Comparison of ENCODE assay signal across 13 mouse cellular contexts in the genomic region with DNA sequence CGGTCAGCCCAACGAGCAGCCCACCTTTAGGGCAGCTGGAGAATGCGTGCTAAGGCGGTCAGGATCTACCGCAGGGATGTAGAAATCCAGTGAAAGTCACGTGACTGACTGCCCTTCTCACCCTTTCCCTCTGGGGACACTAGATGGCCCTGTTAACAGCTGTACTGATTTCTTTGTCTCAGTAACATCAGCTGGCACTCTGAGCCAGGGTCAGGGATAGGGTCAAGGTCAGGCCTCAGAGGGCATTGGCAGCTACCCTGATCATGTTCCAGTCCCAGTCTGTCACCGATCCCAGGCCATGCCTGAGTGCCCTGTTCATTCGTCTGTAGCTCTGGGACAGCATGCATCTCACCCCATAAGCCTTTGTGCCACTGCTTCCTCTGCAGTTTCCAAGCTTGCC.
A peak's percentile ranks its signal among the peaks of the same experiment; 100 is the strongest.
DNase-seq lines count a peak whose midpoint lies in the region; ATAC-seq and TF ChIP-seq lines count a peak whose summit lies in the region.
"Had no signal": no experiment of that assay in that cellular context is flagged by ENCODE, and none has a peak within 500 bp of the region (broad histone marks: within the 10 kb centered on the region; RNA-seq: fewer than 3 reads in every experiment).

No protein-coding gene starts in this region.

- no peaks in the 10 kb centered on the region for H3K9me3 ChIP-seq in heart, postnatal 0 days (replicated peaks; ENCODE audit: control insufficient read depth, low read length)
- H3K9me3 ChIP-seq in midbrain, embryonic 11.5 days (ENCODE audit: control insufficient read depth, low read length) = no peaks in the 10 kb centered on the region
- no peaks in the 10 kb centered on the region for H3K9me3 ChIP-seq in midbrain, embryonic 16.5 days (replicated peaks; ENCODE audit: control insufficient read depth, low read length, poor library complexity, severe bottlenecking)
- H3K9me3 ChIP-seq in limb, embryonic 10.5 days (replicated peaks) = no peaks in the 10 kb centered on the region
- H3K9me3 ChIP-seq: liver, embryonic 15.5 days; midbrain, embryonic 13.5 days had no signal

- TF ChIP-seq CTCF in heart, postnatal 0 days (IDR thresholded peaks at IDR 0.05; ENCODE audit: low read depth) = peak; percentile 16; the same call in 1 of the 2 replicates

- H3K4me1 ChIP-seq in heart, postnatal 0 days (ENCODE audit: control insufficient read depth, insufficient read depth) = 0 out of 2 replicates have a peak, but pooled peaks cover 6% of the 10 kb centered on the region
- H3K4me1 ChIP-seq in midbrain, embryonic 11.5 days (ENCODE audit: control insufficient read depth, insufficient read depth, low read length) = peaks cover 29% of the 10 kb centered on the region
- H3K4me1 ChIP-seq in midbrain, embryonic 16.5 days (ENCODE audit: control insufficient read depth, insufficient read depth, low read length) = no peaks in the 10 kb centered on the region; the same call in 1 of the 2 replicates
- H3K4me1 ChIP-seq in limb, embryonic 10.5 days = peaks cover 76% of the 10 kb centered on the region

- TF ChIP-seq EP300 in heart, postnatal 0 days (IDR thresholded peaks at IDR 0.05; ENCODE audit: low read depth) = no peak

- H3K9ac ChIP-seq in heart, postnatal 0 days (replicated peaks; ENCODE audit: low read depth, low read length) = no peak overlapping the region
- no peak overlapping the region for H3K9ac ChIP-seq in midbrain, embryonic 11.5 days (ENCODE audit: low read length)
- no peak overlapping the region for H3K9ac ChIP-seq in midbrain, embryonic 16.5 days (ENCODE audit: low read depth, low read length)
- H3K9ac ChIP-seq: liver, embryonic 15.5 days; midbrain, embryonic 13.5 days had no signal

- no peak overlapping the region for H3K4me3 ChIP-seq in heart, postnatal 0 days (ENCODE audit: low read depth, low read length)
- no peak overlapping the region for H3K4me3 ChIP-seq in midbrain, embryonic 11.5 days (ENCODE audit: low read depth, low read length)
- H3K4me3 ChIP-seq in midbrain, embryonic 16.5 days (ENCODE audit: low read depth, low read length) = no peak overlapping the region
- H3K4me3 ChIP-seq in limb, embryonic 10.5 days = no peak overlapping the region
- H3K4me3 ChIP-seq: liver, embryonic 15.5 days; midbrain, embryonic 13.5 days had no signal

- no peaks in the 10 kb centered on the region for H3K27me3 ChIP-seq in heart, postnatal 0 days (ENCODE audit: control insufficient read depth, insufficient read depth, low read length)
- no peaks in the 10 kb centered on the region for H3K27me3 ChIP-seq in midbrain, embryonic 11.5 days (ENCODE audit: control insufficient read depth, insufficient read depth, low read length)
- no peaks in the 10 kb centered on the region for H3K27me3 ChIP-seq in midbrain, embryonic 16.5 days (ENCODE audit: control insufficient read depth, insufficient read depth, low read depth, low read length)
- no peaks in the 10 kb centered on the region for H3K27me3 ChIP-seq in limb, embryonic 10.5 days (ENCODE audit: low read depth, poor library complexity, severe bottlenecking)
- H3K27me3 ChIP-seq: liver, embryonic 15.5 days; midbrain, embryonic 13.5 days had no signal

- no peak for DNase-seq in heart, postnatal 0 days (ENCODE audit: low spot score)
- DNase-seq in heart, adult 18-20 months = no peak
- no peak for DNase-seq in midbrain, embryonic 11.5 days (ENCODE audit: low spot score, missing footprints)
- DNase-seq in limb, embryonic 10.5 days (ENCODE audit: low spot score) = no peak
- no peak for DNase-seq in cerebellum, adult 8-10 months
- DNase-seq in right cerebral cortex, postnatal 4 days = no peak
- no peak for DNase-seq in spleen, postnatal 10 days (ENCODE audit: low spot score in 2 of 2)
- DNase-seq: cerebellum, adult 9-10 months; gastrocnemius, postnatal 36 days; heart, postnatal 4 days had no signal

- 55% methylated on average over 8 of the region's 8 CpGs for WGBS in heart, postnatal 0 days
- 41% methylated on average over 8 of the region's 8 CpGs for WGBS in midbrain, embryonic 11.5 days
- 42% methylated on average over 8 of the region's 8 CpGs for WGBS in midbrain, embryonic 16.5 days
- 46% methylated on average over 8 of the region's 8 CpGs for whole genome bisulfite sequencing in limb, embryonic 10.5 days

- ATAC-seq in heart, postnatal 0 days (ENCODE audit: insufficient read depth, low read depth) = no peak
- ATAC-seq in midbrain, embryonic 11.5 days (ENCODE audit: low FRiP score) = 0 out of 2 replicates have a peak, but pooled peaks have one; percentile 38
- ATAC-seq in midbrain, embryonic 16.5 days = no peak
- ATAC-seq: midbrain, embryonic 13.5 days had no signal

- no peak overlapping the region for H3K4me2 ChIP-seq in heart, postnatal 0 days (ENCODE audit: low read depth, low read length)
- no peak overlapping the region for H3K4me2 ChIP-seq in midbrain, embryonic 11.5 days
- H3K4me2 ChIP-seq in midbrain, embryonic 16.5 days (ENCODE audit: low read length) = no peak overlapping the region
- H3K4me2 ChIP-seq: liver, embryonic 15.5 days; midbrain, embryonic 13.5 days had no signal

- H3K36me3 ChIP-seq in heart, postnatal 0 days (replicated peaks; ENCODE audit: control insufficient read depth, insufficient read depth, low read length) = no peaks in the 10 kb centered on the region
- no peaks in the 10 kb centered on the region for H3K36me3 ChIP-seq in midbrain, embryonic 11.5 days (ENCODE audit: control insufficient read depth, insufficient read depth, low read length)
- no peaks in the 10 kb centered on the region for H3K36me3 ChIP-seq in midbrain, embryonic 16.5 days (ENCODE audit: control insufficient read depth, insufficient read depth, low read length)
- peaks cover 37% of the 10 kb centered on the region for H3K36me3 ChIP-seq in limb, embryonic 10.5 days
- H3K36me3 ChIP-seq: liver, embryonic 15.5 days; midbrain, embryonic 13.5 days had no signal

- no peak overlapping the region for H3K27ac ChIP-seq in heart, postnatal 0 days (ENCODE audit: low read depth)
- H3K27ac ChIP-seq in midbrain, embryonic 11.5 days (ENCODE audit: low read depth, low read length) = no peak overlapping the region
- H3K27ac ChIP-seq in midbrain, embryonic 16.5 days (ENCODE audit: low read length) = no peak overlapping the region
- peak overlapping the region; percentile 37; the same call in 1 of the 2 replicates for H3K27ac ChIP-seq in limb, embryonic 10.5 days
- H3K27ac ChIP-seq: liver, embryonic 15.5 days; midbrain, embryonic 13.5 days had no signal
